Comparison of ENCODE assay signal across 12 mouse cellular contexts in the genomic region with DNA sequence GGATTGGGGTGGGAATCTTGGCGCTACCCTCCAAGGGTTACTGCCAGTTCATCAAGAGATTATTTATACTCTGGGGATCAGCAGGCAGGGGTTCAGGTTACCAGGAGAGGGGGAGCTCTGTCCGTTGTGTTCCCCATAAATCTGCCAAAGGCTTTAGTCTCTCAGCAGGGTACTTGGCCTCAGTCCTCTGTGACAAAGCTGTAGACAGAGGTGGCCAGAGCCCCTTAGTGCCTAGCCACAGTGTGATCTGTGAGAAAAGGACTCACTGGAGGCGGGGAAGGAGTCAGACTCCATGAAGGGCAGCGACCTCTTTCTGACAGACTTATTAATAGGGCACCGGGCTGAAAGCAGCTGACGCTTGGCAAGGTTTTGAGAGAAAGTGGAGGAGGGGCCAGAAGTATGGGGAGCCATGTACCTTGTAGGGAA. TPM values are rescaled to one million over a fixed set of nuclear protein-coding genes. Genes with fewer than 3 reads are reported as not detected.
DNase-seq lines count a peak whose midpoint lies in the region; ATAC-seq lines count a peak whose summit lies in the region.
"Had no signal": no experiment of that assay in that cellular context is flagged by ENCODE, and none has a peak within 500 bp of the region (broad histone marks: within the 10 kb centered on the region; RNA-seq: fewer than 3 reads in every experiment).

No protein-coding gene starts in this region.

- peak; percentile 42 for DNase-seq in embryo, embryonic 10 days (ENCODE audit: low spot score)
- no peak for DNase-seq in embryo, embryonic 9.5 days (ENCODE audit: extremely low spot score)
- peak; percentile 48 for DNase-seq in cerebellum, adult 8-10 months
- DNase-seq in gastrocnemius, postnatal 36 days: peak; percentile 49 to 53
- peak; percentile 66 for DNase-seq in kidney, postnatal 10 days
- no peak for DNase-seq in lung, postnatal 10 days
- no peak for DNase-seq in urinary bladder, adult 18-20 months (ENCODE audit: low spot score in 2 of 2)
- DNase-seq: retina, postnatal 1 day; thymus, postnatal 14 days had no signal

- no peak for ATAC-seq in activated CD4-positive, CD25-positive, alpha-beta regulatory T cell, adult 4 months
- ATAC-seq: midbrain, embryonic 16.5 days had no signal

- intact Hi-C loops in gastrocnemius, postnatal 36 days (cut with DNase I): no loop called here

RNA-seq across cellular contexts. Expression of gene Scnm1, which starts 4.6 kb away (rescaled TPM):
- 10 to 100 TPM; 21.7 to 27.3 TPM for total RNA-seq in gastrocnemius, postnatal 36 days (2021)
- polyA plus RNA-seq in activated CD4-positive, CD25-positive, alpha-beta regulatory T cell, adult 4 months (2017; shearing (Covaris generic)): 10 to 100 TPM; 67.2 to 99.2 TPM

RNA-seq across cellular contexts. Expression of gene Lysmd1, which starts 4.6 kb away (rescaled TPM):
- 1 to 10 TPM; 6.4 to 8.2 TPM for total RNA-seq in gastrocnemius, postnatal 36 days (2021)
- 10 to 100 TPM; 21.1 to 22.9 TPM for polyA plus RNA-seq in activated CD4-positive, CD25-positive, alpha-beta regulatory T cell, adult 4 months (2017; shearing (Covaris generic))

RNA-seq across cellular contexts. Expression of gene Tmod4, which starts 5.0 kb away (rescaled TPM):
- 100 to 1,000 TPM; 623 to 679 TPM for total RNA-seq in gastrocnemius, postnatal 36 days (2021)
- 1 to 10 TPM; 2.5 to 3.7 TPM for polyA plus RNA-seq in activated CD4-positive, CD25-positive, alpha-beta regulatory T cell, adult 4 months (2017; shearing (Covaris generic))
- polyA plus RNA-seq: erythroblast, embryonic 14.5 days had no signal

RNA-seq across cellular contexts. Expression of gene Tnfaip8l2, which starts 12.9 kb away (rescaled TPM):
- total RNA-seq in gastrocnemius, postnatal 36 days (2021): under 1 TPM; 0.38 to 0.69 TPM
- polyA plus RNA-seq in activated CD4-positive, CD25-positive, alpha-beta regulatory T cell, adult 4 months (2017; shearing (Covaris generic)): 100 to 1,000 TPM; 216 to 232 TPM

RNA-seq across cellular contexts. Expression of gene Vps72, which starts 18.4 kb away (rescaled TPM):
- 10 to 100 TPM; 39.4 to 47.9 TPM for total RNA-seq in gastrocnemius, postnatal 36 days (2021)
- 10 to 100 TPM; 64.5 to 64.8 TPM for polyA plus RNA-seq in activated CD4-positive, CD25-positive, alpha-beta regulatory T cell, adult 4 months (2017; shearing (Covaris generic))

Comparison
In these comparisons a context has a peak if more than half of its experiments do, and no peak if none do; other contexts are left out.
1. DNase-seq: peak in embryo, embryonic 10 days (single experiment), cerebellum, adult 8-10 months (single experiment), gastrocnemius, postnatal 36 days (2 of 2) and kidney, postnatal 10 days (single experiment); none in embryo, embryonic 9.5 days (single experiment), lung, postnatal 10 days (single experiment) and urinary bladder, adult 18-20 months (0 of 2).